In genomic region chr19:7607690-7608201, GRCm38 (mm10) we compare ENCODE assay signal across 13 mouse cellular contexts. TPM values are rescaled to one million over a fixed set of nuclear protein-coding genes. Genes with fewer than 3 reads are reported as not detected.
DNase-seq lines count a peak whose midpoint lies in the region; ATAC-seq lines count a peak whose summit lies in the region.
"Had no signal": no experiment of that assay in that cellular context is flagged by ENCODE, and none has a peak within 500 bp of the region (broad histone marks: within the 10 kb centered on the region; RNA-seq: fewer than 3 reads in every experiment).

No protein-coding gene starts in this region.

- 80% methylated on average over 7 of the region's 7 CpGs for WGBS in forebrain, embryonic 15.5 days
- WGBS in lung, embryonic 16.5 days: 57% methylated on average over 7 of the region's 7 CpGs

- no peak overlapping the region for H3K4me2 ChIP-seq in forebrain, embryonic 15.5 days (replicated peaks)
- 0 out of 2 replicates have a peak overlapping the region, but pooled peaks have one; percentile 9 for H3K4me2 ChIP-seq in lung, embryonic 16.5 days (ENCODE audit: low read depth, low read length)

- ATAC-seq in forebrain, embryonic 15.5 days (replicated peaks): no peak
- peak; percentile 55 for ATAC-seq in lung, embryonic 16.5 days (ENCODE audit: low read depth)
- ATAC-seq in CD4-positive, CD25-positive, alpha-beta regulatory T cell, adult 4 months: no peak

- no peak overlapping the region for H3K9ac ChIP-seq in forebrain, embryonic 15.5 days (replicated peaks)
- no peak overlapping the region for H3K9ac ChIP-seq in lung, embryonic 16.5 days (ENCODE audit: low read length)
- H3K9ac ChIP-seq: liver, embryonic 13.5 days had no signal

- intact Hi-C loops in heart, postnatal 25 days (cut with DNase I): no loop called here

- no peak overlapping the region for H3K4me3 ChIP-seq in forebrain, embryonic 15.5 days
- no peak overlapping the region for H3K4me3 ChIP-seq in lung, embryonic 16.5 days (ENCODE audit: low read length)
- H3K4me3 ChIP-seq: liver, embryonic 13.5 days had no signal

- H3K9me3 ChIP-seq in forebrain, embryonic 15.5 days: no peaks in the 10 kb centered on the region
- H3K9me3 ChIP-seq in lung, embryonic 16.5 days (ENCODE audit: control insufficient read depth, low read length): no peaks in the 10 kb centered on the region
- H3K9me3 ChIP-seq: liver, embryonic 13.5 days had no signal

- no peaks in the 10 kb centered on the region for H3K36me3 ChIP-seq in forebrain, embryonic 15.5 days
- no peaks in the 10 kb centered on the region for H3K36me3 ChIP-seq in lung, embryonic 16.5 days (ENCODE audit: control insufficient read depth, insufficient read depth, low read length)
- H3K36me3 ChIP-seq: liver, embryonic 13.5 days had no signal

- H3K27ac ChIP-seq in forebrain, embryonic 15.5 days (replicated peaks): peak overlapping the region; percentile 73; the same call in 1 of the 2 replicates
- H3K27ac ChIP-seq in lung, embryonic 16.5 days (ENCODE audit: low read length): peak overlapping the region; percentile 93
- H3K27ac ChIP-seq: liver, embryonic 13.5 days had no signal

- H3K27me3 ChIP-seq in forebrain, embryonic 15.5 days: no peaks in the 10 kb centered on the region
- no peaks in the 10 kb centered on the region for H3K27me3 ChIP-seq in lung, embryonic 16.5 days (ENCODE audit: control insufficient read depth, insufficient read depth, low read depth, low read length)

- DNase-seq in heart, postnatal 4 days: peak; percentile 3
- DNase-seq in heart, postnatal 25 days (ENCODE audit: low spot score): no peak
- peak; percentile 21 for DNase-seq in ZHBTc4 (ENCODE audit: low read depth, low spot score)
- no peak for DNase-seq in urinary bladder, adult 2 months (ENCODE audit: low spot score)
- no peak for DNase-seq in urinary bladder, postnatal 4 days (ENCODE audit: low spot score in 2 of 2)
- DNase-seq: cerebellum, adult 9-10 months; gastrocnemius, postnatal 14 days; liver, embryonic 13.5 days had no signal

- H3K4me1 ChIP-seq in forebrain, embryonic 15.5 days: peaks cover 32% of the 10 kb centered on the region
- peaks cover 27% of the 10 kb centered on the region for H3K4me1 ChIP-seq in lung, embryonic 16.5 days (replicated peaks; ENCODE audit: control insufficient read depth, insufficient read depth, low read length)

RNA-seq across cellular contexts. Expression of gene Lgals12, which starts 0.8 kb away (rescaled TPM):
- under 1 TPM; 0.36 to 0.41 TPM for total RNA-seq in heart, postnatal 4 days (2021)
- under 1 TPM; 0.31 to 0.92 TPM for total RNA-seq in heart, postnatal 25 days (2021)
- polyA plus RNA-seq in forebrain, embryonic 15.5 days (2015; fragmentation: Nextera tagmentation; extraction: Ambion mirVana): 0.08 and 0.28 TPM in 2 replicates
- polyA plus RNA-seq in lung, embryonic 16.5 days (2015; fragmentation: Nextera tagmentation; extraction: Ambion mirVana): 2.1 and 2.2 TPM in 2 replicates
- not detected for polyA plus RNA-seq in CD4-positive, CD25-positive, alpha-beta regulatory T cell, adult 4 months (2017; shearing (Covaris generic))
- polyA plus RNA-seq in urinary bladder, adult 2 months (2012; rRNA removed): 2.0 and 3.5 TPM in 2 replicates
- polyA plus RNA-seq: liver, embryonic 13.5 days had no signal

RNA-seq across cellular contexts. Expression of gene Hrasls5, which starts 4.6 kb away (rescaled TPM):
- not detected for total RNA-seq in heart, postnatal 4 days (2021)
- under 1 TPM in 1 of 2 experiments, not detected in 1; 0.26 TPM for total RNA-seq in heart, postnatal 25 days (2021)
- polyA plus RNA-seq in forebrain, embryonic 15.5 days (2015; fragmentation: Nextera tagmentation; extraction: Ambion mirVana): not detected in 2 replicates
- 0.20 TPM in 2 replicates for polyA plus RNA-seq in lung, embryonic 16.5 days (2015; fragmentation: Nextera tagmentation; extraction: Ambion mirVana)
- polyA plus RNA-seq in CD4-positive, CD25-positive, alpha-beta regulatory T cell, adult 4 months (2017; shearing (Covaris generic)): not detected
- polyA plus RNA-seq in urinary bladder, adult 2 months (2012; rRNA removed): not detected in 2 replicates
- total RNA-seq: gastrocnemius, postnatal 14 days; midbrain, postnatal 0 days had no signal
- polyA plus RNA-seq: hindbrain, embryonic 16.5 days; liver, embryonic 13.5 days; midbrain, postnatal 0 days had no signal

RNA-seq across cellular contexts. Expression of gene Pla2g16, which starts 50.5 kb away (rescaled TPM):
- 10 to 100 TPM; 81.0 to 81.1 TPM for total RNA-seq in heart, postnatal 4 days (2021)
- 100 to 1,000 TPM; 122 TPM for total RNA-seq in heart, postnatal 25 days (2021)
- 4.0 and 4.7 TPM in 2 replicates for polyA plus RNA-seq in forebrain, embryonic 15.5 days (2015; fragmentation: Nextera tagmentation; extraction: Ambion mirVana)
- 17.1 and 18.0 TPM in 2 replicates for polyA plus RNA-seq in lung, embryonic 16.5 days (2015; fragmentation: Nextera tagmentation; extraction: Ambion mirVana)
- 10 to 100 TPM; 77.8 to 93.3 TPM for polyA plus RNA-seq in CD4-positive, CD25-positive, alpha-beta regulatory T cell, adult 4 months (2017; shearing (Covaris generic))
- polyA plus RNA-seq in urinary bladder, adult 2 months (2012; rRNA removed): 41.3 and 43.5 TPM in 2 replicates

Comparison
In these comparisons a context has a peak if more than half of its experiments do, and no peak if none do; other contexts are left out.
1. DNase-seq: peak in heart, postnatal 4 days (single experiment) and ZHBTc4 (single experiment); none in heart, postnatal 25 days (single experiment), urinary bladder, adult 2 months (single experiment) and urinary bladder, postnatal 4 days (0 of 2).